Mouse (Mus musculus) ES-Bruce4 (cell line): ENCODE data around the gene Arap2.

ENCODE experiments used
- CTCF ChIP-seq: IDR thresholded peaks from one replicate; pipeline ENCODE4 v1.8.1; 2011; ENCODE audit warnings: low read depth, low read length
- POLR2A ChIP-seq: IDR thresholded peaks from one replicate; pipeline ENCODE4 v1.8.1; 2011; ENCODE audit warnings: low read length; ENCODE audit not compliant: insufficient read depth

- TF ChIP-seq CTCF (no peak), POLR2A (no peak)
Observed at GRCm38 (mm10) chr5:62664847-62665246, 101.1 kb downstream of the Arap2 start.
